Mouse (Mus musculus) lung, postnatal 0 days (tissue): ENCODE measurements at regions not wholly inside any gene's neighbourhood (a gene's known extent, or its start where the extent isn't known, plus 50 kb on each side); places are given as distances from the start of the nearest gene placed in this dataset.

ENCODE experiments used
- CTCF ChIP-seq: IDR thresholded peaks from 2 replicates; pipeline ENCODE4 v1.5.1; 2016; ENCODE audit warnings: antibody characterized with exemption, mild to moderate bottlenecking
- EP300 ChIP-seq: IDR thresholded peaks from 2 replicates; pipeline ENCODE4 v1.6.1; 2016; ENCODE audit warnings: antibody characterized with exemption, mild to moderate bottlenecking, control low read depth

GRCm38 (mm10) chr12:39224073-39224472, 444.9 kb downstream of the Etv1 start:
- no peak for TF ChIP-seq CTCF
- no peak for TF ChIP-seq EP300
